Mouse (Mus musculus): ENCODE data around the gene Spint3. TPM values are rescaled to one million over a fixed set of nuclear protein-coding genes. Genes with fewer than 3 reads are reported as not detected.

Gene Spint3
- polyA plus RNA-seq, 1 experiment from 2014 or later: not detected

GRCm38 (mm10) chr2:164543745-164544144 is 29.5 kb downstream of the Spint3 start:
- H3K27ac ChIP-seq (ENCODE audit: low read depth): no peak overlapping the region
- no peak overlapping the region for H3K4me2 ChIP-seq (ENCODE audit: low read length)
- no peak overlapping the region for H3K9ac ChIP-seq (ENCODE audit: low read length)
- peaks cover 11% of the 10 kb centered on the region; the same call in 1 of the 2 replicates for H3K4me1 ChIP-seq (replicated peaks; ENCODE audit: control insufficient read depth, insufficient read depth, low read length)
- no peaks in the 10 kb centered on the region for H3K36me3 ChIP-seq (ENCODE audit: control insufficient read depth, insufficient read depth, low read length)
- no peaks in the 10 kb centered on the region for H3K9me3 ChIP-seq (ENCODE audit: control insufficient read depth, low read length)
- H3K27me3 ChIP-seq (replicated peaks; ENCODE audit: control insufficient read depth, insufficient read depth, low read length): no peaks in the 10 kb centered on the region
- no peak overlapping the region for H3K4me3 ChIP-seq (ENCODE audit: low read depth, low read length)
- 76% methylated on average over 2 of the region's 2 CpGs for WGBS
- ATAC-seq (replicated peaks; ENCODE audit: low FRiP score, low TSS enrichment, low read depth) (no peak), DNase-seq (ENCODE audit: low spot score) (no peak)

DNA sequence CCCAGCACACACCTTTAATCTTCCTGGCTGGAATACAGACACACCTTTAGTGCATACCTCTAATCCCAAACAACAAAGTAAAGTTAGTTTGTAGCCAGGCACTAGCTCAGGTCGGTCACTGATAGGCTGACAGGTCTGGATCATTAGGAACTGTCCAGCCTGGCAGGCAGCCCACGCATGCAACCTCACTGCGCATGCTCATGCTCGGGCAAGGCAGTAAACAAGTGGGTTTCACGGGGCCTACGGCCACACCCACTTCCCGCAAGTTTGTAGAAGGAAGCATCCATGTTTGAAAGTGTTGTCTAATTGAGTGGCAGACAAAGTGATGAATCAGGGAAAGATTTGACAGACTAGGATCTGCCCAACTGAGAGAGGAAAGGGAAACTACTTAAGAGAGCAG is 30.7 kb downstream of the Spint3 start:
- H3K4me2 ChIP-seq (ENCODE audit: low read length): no peak overlapping the region
- ATAC-seq (replicated peaks; ENCODE audit: low FRiP score, low TSS enrichment, low read depth) (no peak), DNase-seq (ENCODE audit: low spot score) (no peak)
- H3K27ac ChIP-seq (ENCODE audit: low read depth): no peak overlapping the region
- H3K4me1 ChIP-seq (replicated peaks; ENCODE audit: control insufficient read depth, insufficient read depth, low read length): peaks cover 11% of the 10 kb centered on the region; the same call in 1 of the 2 replicates
- no peaks in the 10 kb centered on the region for H3K36me3 ChIP-seq (ENCODE audit: control insufficient read depth, insufficient read depth, low read length)
- H3K9ac ChIP-seq (ENCODE audit: low read length): no peak overlapping the region
- H3K9me3 ChIP-seq (ENCODE audit: control insufficient read depth, low read length): no peaks in the 10 kb centered on the region
- 75% methylated on average over 7 of the region's 7 CpGs for WGBS
- no peak overlapping the region for H3K4me3 ChIP-seq (ENCODE audit: low read depth, low read length)
- no peaks in the 10 kb centered on the region for H3K27me3 ChIP-seq (replicated peaks; ENCODE audit: control insufficient read depth, insufficient read depth, low read length)

DNA sequence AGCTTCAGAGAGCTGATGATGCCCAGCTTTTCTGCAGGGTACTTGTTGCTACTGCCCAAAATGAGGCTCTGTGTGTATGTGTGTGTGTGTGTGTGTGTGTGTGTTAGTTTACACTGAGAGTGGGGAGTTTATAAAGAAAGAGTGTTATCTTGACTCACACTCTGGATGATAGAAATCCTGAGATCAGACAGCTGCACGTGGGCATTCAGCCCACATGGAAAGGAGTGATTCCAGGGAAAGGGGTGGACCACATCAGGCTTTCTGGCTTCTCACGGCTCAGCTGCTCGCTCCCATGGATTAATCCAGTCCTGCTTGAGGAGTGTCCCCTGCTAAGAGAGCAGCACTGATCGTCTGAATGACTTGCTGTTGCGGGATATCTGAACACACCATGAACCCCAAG is 31.1 kb downstream of the Spint3 start:
- DNase-seq (ENCODE audit: low spot score): no peak
- no peak overlapping the region for H3K4me3 ChIP-seq (ENCODE audit: low read depth, low read length)
- H3K36me3 ChIP-seq (ENCODE audit: control insufficient read depth, insufficient read depth, low read length): no peaks in the 10 kb centered on the region
- no peak for ATAC-seq (replicated peaks; ENCODE audit: low FRiP score, low TSS enrichment, low read depth)
- H3K9ac ChIP-seq (ENCODE audit: low read length): no peak overlapping the region
- no peak overlapping the region for H3K27ac ChIP-seq (ENCODE audit: low read depth)
- no peaks in the 10 kb centered on the region for H3K9me3 ChIP-seq (ENCODE audit: control insufficient read depth, low read length)
- H3K4me2 ChIP-seq (ENCODE audit: low read length): no peak overlapping the region
- 59% methylated on average over 5 of the region's 5 CpGs for WGBS
- peaks cover 11% of the 10 kb centered on the region; the same call in 1 of the 2 replicates for H3K4me1 ChIP-seq (replicated peaks; ENCODE audit: control insufficient read depth, insufficient read depth, low read length)
- H3K27me3 ChIP-seq (replicated peaks; ENCODE audit: control insufficient read depth, insufficient read depth, low read length): no peaks in the 10 kb centered on the region

GRCm38 (mm10) chr2:164540652-164541427 is 32.4 kb downstream of the Spint3 start:
- H3K27me3 ChIP-seq (replicated peaks; ENCODE audit: control insufficient read depth, insufficient read depth, low read length): no peaks in the 10 kb centered on the region
- peak overlapping the region; percentile 55 for H3K27ac ChIP-seq (ENCODE audit: low read depth)
- H3K4me1 ChIP-seq (replicated peaks; ENCODE audit: control insufficient read depth, insufficient read depth, low read length): peaks cover 11% of the 10 kb centered on the region; the same call in 1 of the 2 replicates
- no peaks in the 10 kb centered on the region for H3K9me3 ChIP-seq (ENCODE audit: control insufficient read depth, low read length)
- no peak overlapping the region for H3K9ac ChIP-seq (ENCODE audit: low read length)
- WGBS: 26% methylated on average over 8 of the region's 8 CpGs
- ATAC-seq (replicated peaks; ENCODE audit: low FRiP score, low TSS enrichment, low read depth): peak; percentile 56
- no peak overlapping the region for H3K4me3 ChIP-seq (ENCODE audit: low read depth, low read length)
- peak; percentile 67 for DNase-seq (ENCODE audit: low spot score)
- no peaks in the 10 kb centered on the region for H3K36me3 ChIP-seq (ENCODE audit: control insufficient read depth, insufficient read depth, low read length)
- H3K4me2 ChIP-seq (ENCODE audit: low read length): 0 out of 2 replicates have a peak overlapping the region, but pooled peaks have one; percentile 1

DNA sequence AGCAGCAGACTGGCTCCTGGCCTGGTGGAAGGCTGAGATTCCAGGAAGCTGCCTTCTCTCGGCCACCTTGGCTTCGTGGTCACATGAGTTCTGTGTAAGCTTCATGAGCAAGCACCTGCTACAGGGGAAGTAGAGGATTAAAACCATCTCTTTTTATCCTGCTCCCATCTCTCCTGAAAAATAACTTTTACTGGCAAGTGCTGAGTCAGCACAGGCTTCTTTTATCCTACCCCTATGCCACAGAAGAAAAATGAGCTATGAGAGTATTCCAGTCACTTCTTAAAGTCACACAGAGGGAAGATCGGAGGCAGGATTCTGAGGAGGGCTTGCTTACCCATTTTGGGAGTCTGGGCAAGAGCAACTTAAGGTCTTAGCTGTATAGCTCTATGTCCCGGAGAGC is 36.3 kb downstream of the Spint3 start:
- no peak overlapping the region for H3K9ac ChIP-seq (ENCODE audit: low read length)
- WGBS: 74% methylated on average over 4 of the region's 4 CpGs
- no peak overlapping the region for H3K4me3 ChIP-seq (ENCODE audit: low read depth, low read length)
- H3K4me2 ChIP-seq (ENCODE audit: low read length): no peak overlapping the region
- no peaks in the 10 kb centered on the region for H3K27me3 ChIP-seq (replicated peaks; ENCODE audit: control insufficient read depth, insufficient read depth, low read length)
- ATAC-seq (replicated peaks; ENCODE audit: low FRiP score, low TSS enrichment, low read depth): no peak
- peaks cover 11% of the 10 kb centered on the region; the same call in 1 of the 2 replicates for H3K4me1 ChIP-seq (replicated peaks; ENCODE audit: control insufficient read depth, insufficient read depth, low read length)
- no peaks in the 10 kb centered on the region for H3K36me3 ChIP-seq (ENCODE audit: control insufficient read depth, insufficient read depth, low read length)
- no peaks in the 10 kb centered on the region for H3K9me3 ChIP-seq (ENCODE audit: control insufficient read depth, low read length)
- H3K27ac ChIP-seq (ENCODE audit: low read depth): no peak overlapping the region
- no peak for DNase-seq (ENCODE audit: low spot score)

- no peak overlapping the region for H3K4me2 ChIP-seq (ENCODE audit: low read length)
- ATAC-seq (replicated peaks; ENCODE audit: low FRiP score, low TSS enrichment, low read depth) (no peak), DNase-seq (ENCODE audit: low spot score) (no peak)
- no peaks in the 10 kb centered on the region for H3K36me3 ChIP-seq (ENCODE audit: control insufficient read depth, insufficient read depth, low read length)
- WGBS: 73% methylated on average over 10 of the region's 10 CpGs
- no peak overlapping the region for H3K9ac ChIP-seq (ENCODE audit: low read length)
- no peak overlapping the region for H3K27ac ChIP-seq (ENCODE audit: low read depth)
- no peaks in the 10 kb centered on the region for H3K4me1 ChIP-seq (replicated peaks; ENCODE audit: control insufficient read depth, insufficient read depth, low read length)
- H3K27me3 ChIP-seq (replicated peaks; ENCODE audit: control insufficient read depth, insufficient read depth, low read length): no peaks in the 10 kb centered on the region
- H3K4me3 ChIP-seq (ENCODE audit: low read depth, low read length): no peak overlapping the region
- no peaks in the 10 kb centered on the region for H3K9me3 ChIP-seq (ENCODE audit: control insufficient read depth, low read length)
Measured at GRCm38 (mm10) chr2:164534315-164534714, 38.9 kb downstream of the Spint3 start.

DNA sequence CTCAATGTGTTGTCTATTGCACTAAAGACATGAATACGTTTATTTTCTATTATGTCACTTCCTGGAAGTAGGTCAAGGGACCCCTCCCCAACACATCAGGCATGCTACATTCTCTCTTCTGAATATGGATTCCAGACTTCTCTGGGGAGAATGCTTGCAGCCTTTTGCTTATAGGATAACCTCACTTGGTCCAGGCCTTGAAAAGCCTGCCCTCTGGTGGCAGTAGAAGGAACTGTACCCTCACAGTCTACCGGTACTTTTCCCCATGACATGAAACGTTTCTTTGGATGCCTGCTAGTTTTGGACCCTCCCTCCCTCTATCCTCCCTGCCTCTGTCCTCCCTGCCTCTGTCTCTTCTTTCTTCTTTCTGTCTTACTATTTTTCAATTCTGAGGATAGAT is 42.1 kb downstream of the Spint3 start:
- no peak overlapping the region for H3K4me3 ChIP-seq (ENCODE audit: low read depth, low read length)
- no peaks in the 10 kb centered on the region for H3K27me3 ChIP-seq (replicated peaks; ENCODE audit: control insufficient read depth, insufficient read depth, low read length)
- DNase-seq (ENCODE audit: low spot score) (peak; percentile 85), ATAC-seq (replicated peaks; ENCODE audit: low FRiP score, low TSS enrichment, low read depth) (no peak)
- H3K9me3 ChIP-seq (ENCODE audit: control insufficient read depth, low read length): no peaks in the 10 kb centered on the region
- H3K9ac ChIP-seq (ENCODE audit: low read length): no peak overlapping the region
- H3K4me1 ChIP-seq (replicated peaks; ENCODE audit: control insufficient read depth, insufficient read depth, low read length): no peaks in the 10 kb centered on the region
- H3K4me2 ChIP-seq (ENCODE audit: low read length): no peak overlapping the region
- no peaks in the 10 kb centered on the region for H3K36me3 ChIP-seq (ENCODE audit: control insufficient read depth, insufficient read depth, low read length)
- 3% methylated on average over 3 of the region's 3 CpGs for WGBS
- H3K27ac ChIP-seq (ENCODE audit: low read depth): no peak overlapping the region

DNA sequence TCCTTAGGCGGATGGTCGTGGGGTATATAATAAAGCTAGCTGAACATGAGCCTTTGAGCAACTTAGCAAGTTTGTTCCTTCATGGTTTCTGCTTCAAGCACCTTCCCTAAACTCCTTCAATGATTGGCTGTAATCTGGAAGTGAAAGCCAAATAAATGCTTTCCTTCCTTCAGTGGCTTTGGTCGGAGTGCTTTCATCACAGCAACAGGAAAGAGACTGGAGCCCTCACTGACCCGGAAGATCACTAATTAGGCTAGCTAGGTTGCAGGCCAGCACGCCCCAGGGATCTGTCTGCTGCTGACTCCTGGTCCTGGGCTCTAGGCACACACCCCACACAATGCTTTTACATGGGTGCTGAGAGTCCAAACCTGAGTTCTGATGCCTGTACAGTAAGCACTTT is 44.7 kb downstream of the Spint3 start:
- H3K36me3 ChIP-seq (ENCODE audit: control insufficient read depth, insufficient read depth, low read length): no peaks in the 10 kb centered on the region
- 64% methylated on average over 5 of the region's 5 CpGs for WGBS
- H3K9ac ChIP-seq (ENCODE audit: low read length): no peak overlapping the region
- DNase-seq (ENCODE audit: low spot score) (no peak), ATAC-seq (replicated peaks; ENCODE audit: low FRiP score, low TSS enrichment, low read depth) (no peak)
- H3K9me3 ChIP-seq (ENCODE audit: control insufficient read depth, low read length): no peaks in the 10 kb centered on the region
- no peak overlapping the region for H3K4me3 ChIP-seq (ENCODE audit: low read depth, low read length)
- H3K4me2 ChIP-seq (ENCODE audit: low read length): no peak overlapping the region
- H3K4me1 ChIP-seq (replicated peaks; ENCODE audit: control insufficient read depth, insufficient read depth, low read length): no peaks in the 10 kb centered on the region
- H3K27me3 ChIP-seq (replicated peaks; ENCODE audit: control insufficient read depth, insufficient read depth, low read length): no peaks in the 10 kb centered on the region
- no peak overlapping the region for H3K27ac ChIP-seq (ENCODE audit: low read depth)

DNA sequence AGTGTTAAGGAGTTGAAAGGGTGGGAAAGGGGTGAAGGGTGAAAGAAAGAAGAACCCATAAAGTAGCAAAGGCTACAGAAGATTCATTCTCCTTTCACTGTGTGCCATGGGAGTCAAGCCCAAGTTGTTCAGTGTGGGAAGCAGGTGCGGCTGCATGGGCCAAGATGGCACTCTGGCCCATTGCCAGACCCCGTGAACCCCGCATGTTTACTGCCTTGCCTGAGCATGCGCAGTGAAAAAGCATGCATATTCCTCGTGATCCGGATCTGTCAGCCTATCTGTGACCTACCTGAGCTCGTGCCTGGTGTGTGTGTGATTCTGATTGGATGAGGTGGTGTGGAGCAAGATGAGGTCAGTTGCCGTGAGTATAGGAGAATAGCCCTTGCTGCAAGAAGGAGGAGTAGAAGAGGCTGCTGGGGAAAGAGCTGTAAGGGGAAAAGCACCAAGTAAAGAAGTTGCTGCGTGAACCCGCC is 49.9 kb downstream of the Spint3 start:
- Histone ChIP-seq H3K9me3 (ENCODE audit: control insufficient read depth, low read length) (no peaks in the 10 kb centered on the region), H3K4me1 (replicated peaks; ENCODE audit: control insufficient read depth, insufficient read depth, low read length) (peaks cover 12% of the 10 kb centered on the region; the same call in 1 of the 2 replicates), H3K27ac (ENCODE audit: low read depth) (no peak overlapping the region), H3K9ac (ENCODE audit: low read length) (no peak overlapping the region), H3K4me2 (ENCODE audit: low read length) (no peak overlapping the region), H3K4me3 (ENCODE audit: low read depth, low read length) (no peak overlapping the region), H3K36me3 (ENCODE audit: control insufficient read depth, insufficient read depth, low read length) (no peaks in the 10 kb centered on the region), H3K27me3 (replicated peaks; ENCODE audit: control insufficient read depth, insufficient read depth, low read length) (no peaks in the 10 kb centered on the region)
- no peak for ATAC-seq (replicated peaks; ENCODE audit: low FRiP score, low TSS enrichment, low read depth)
- 79% methylated on average over 10 of the region's 10 CpGs for WGBS
- DNase-seq (ENCODE audit: low spot score): no peak
